Mouse (Mus musculus) neural tube, embryonic 13.5 days (tissue): Measurements from ENCODE around the gene Tas2r135. TPM values are rescaled to one million over a fixed set of nuclear protein-coding genes. Genes with fewer than 3 reads are reported as not detected.

Source experiments
- ATAC-seq: fragments of 200-750 bp; cut with Nextera tagmentation; 2 replicates; pipeline ENCODE4 v1.8.0; 2017; ENCODE audit warnings: low read depth, mild to moderate bottlenecking, moderate TSS enrichment, moderate library complexity
- H3K27ac ChIP-seq: fragments of 300-500 bp; sonication (generic); replicated peaks from 2 replicates; pipeline ENCODE4 v1.5.1; 2015; ENCODE audit warnings: moderate library complexity, mild to moderate bottlenecking, inconsistent platforms
- H3K27me3 ChIP-seq: fragments of 300-500 bp; sonication (generic); 2 replicates; pipeline ENCODE4 v1.6.1; 2015; ENCODE audit warnings: mild to moderate bottlenecking, inconsistent platforms
- H3K36me3 ChIP-seq: fragments of 300-500 bp; sonication (generic); 2 replicates; pipeline ENCODE4 v1.6.1; 2015; ENCODE audit warnings: mild to moderate bottlenecking, inconsistent platforms
- H3K4me1 ChIP-seq: fragments of 300-500 bp; sonication (generic); replicated peaks from 2 replicates; pipeline ENCODE4 v1.6.1; 2015; ENCODE audit warnings: inconsistent platforms
- H3K4me2 ChIP-seq: fragments of 300-500 bp; sonication (generic); 2 replicates; pipeline ENCODE4 v1.6.1; 2015; ENCODE audit warnings: inconsistent platforms, mild to moderate bottlenecking, moderate library complexity
- H3K4me3 ChIP-seq: fragments of 300-500 bp; sonication (generic); 2 replicates; pipeline ENCODE4 v1.5.1; 2015; ENCODE audit warnings: mild to moderate bottlenecking, inconsistent platforms
- H3K9ac ChIP-seq: fragments of 300-500 bp; sonication (generic); 2 replicates; pipeline ENCODE4 v1.6.1; 2015; ENCODE audit warnings: moderate library complexity, mild to moderate bottlenecking, inconsistent platforms
- H3K9me3 ChIP-seq: fragments of 300-500 bp; sonication (generic); 2 replicates; pipeline ENCODE4 v1.6.1; 2016; ENCODE audit warnings: inconsistent platforms
- WGBS: fragments of 180-500 bp; shearing (Covaris S2); methylation state at CpG from one replicate; pipeline ENCODE4 v1.1.7; 2015; 5-methylcytosine and 5-hydroxymethylcytosine counted together
- polyA plus RNA-seq: library from polyadenylated mRNA; unstranded; fragments of >200 nt; fragmentation: Nextera tagmentation; extraction: Ambion mirVana; gene quantifications from 2 replicates; pipeline ENCODE4 v1.2.1, GENCODE M21; 2015

Tas2r135 gene
- polyA plus RNA-seq, 1 experiment from 2014 or later: not detected

DNA sequence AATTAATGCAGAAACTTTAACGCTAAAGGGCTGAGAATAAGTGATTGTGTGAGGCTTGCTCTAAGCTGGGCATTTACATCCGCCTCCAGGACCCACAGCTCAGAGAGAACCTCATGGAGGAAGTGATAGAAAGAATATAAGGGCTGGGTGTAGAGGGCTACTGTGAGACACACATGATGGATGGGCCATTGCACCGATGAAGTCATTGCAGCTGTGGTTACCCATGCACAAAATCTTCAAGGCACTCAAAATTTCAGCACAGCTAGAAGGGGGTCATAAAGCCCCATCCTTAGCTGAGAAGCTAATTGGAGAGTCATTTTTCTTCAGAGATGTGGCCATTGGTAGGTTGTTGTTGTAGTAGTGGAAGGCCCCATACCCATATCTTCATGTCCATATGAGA lies 6.9 kb upstream of the Tas2r135 start:
- no peaks in the 10 kb centered on the region for H3K4me1 ChIP-seq
- H3K27ac ChIP-seq: no peak overlapping the region
- no peak overlapping the region for H3K4me3 ChIP-seq
- ATAC-seq: no peak
- H3K9me3 ChIP-seq: no peaks in the 10 kb centered on the region
- no peaks in the 10 kb centered on the region for H3K27me3 ChIP-seq
- WGBS: 87% methylated on average over 3 of the region's 3 CpGs
- H3K9ac ChIP-seq: no peak overlapping the region
- no peaks in the 10 kb centered on the region for H3K36me3 ChIP-seq
- H3K4me2 ChIP-seq: no peak overlapping the region

DNA sequence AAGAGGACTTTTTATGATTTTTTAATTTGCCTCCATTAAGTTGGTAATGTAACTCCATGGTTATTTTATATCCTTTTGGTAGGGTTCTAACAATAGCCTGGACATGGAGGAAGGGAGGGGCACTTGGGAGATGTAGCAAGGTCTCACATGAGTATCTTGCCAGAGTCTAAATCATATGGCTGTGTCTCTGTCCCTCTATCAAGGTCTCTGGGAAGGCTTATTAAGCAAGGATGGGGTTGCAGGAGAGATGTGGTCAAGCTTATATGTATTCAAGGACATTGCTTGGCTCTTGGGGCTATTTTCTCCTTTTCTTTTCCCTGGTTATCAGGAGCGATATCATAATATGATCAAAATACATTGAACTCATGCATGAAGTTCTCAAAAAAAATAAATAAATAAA lies 6.2 kb upstream of the Tas2r135 start:
- WGBS: 100% methylated on average over 1 of the region's 1 CpGs
- Histone ChIP-seq H3K27me3 (no peaks in the 10 kb centered on the region), H3K4me3 (no peak overlapping the region), H3K9ac (no peak overlapping the region), H3K9me3 (no peaks in the 10 kb centered on the region), H3K4me2 (no peak overlapping the region), H3K4me1 (no peaks in the 10 kb centered on the region), H3K36me3 (no peaks in the 10 kb centered on the region), H3K27ac (no peak overlapping the region)
- no peak for ATAC-seq

DNA sequence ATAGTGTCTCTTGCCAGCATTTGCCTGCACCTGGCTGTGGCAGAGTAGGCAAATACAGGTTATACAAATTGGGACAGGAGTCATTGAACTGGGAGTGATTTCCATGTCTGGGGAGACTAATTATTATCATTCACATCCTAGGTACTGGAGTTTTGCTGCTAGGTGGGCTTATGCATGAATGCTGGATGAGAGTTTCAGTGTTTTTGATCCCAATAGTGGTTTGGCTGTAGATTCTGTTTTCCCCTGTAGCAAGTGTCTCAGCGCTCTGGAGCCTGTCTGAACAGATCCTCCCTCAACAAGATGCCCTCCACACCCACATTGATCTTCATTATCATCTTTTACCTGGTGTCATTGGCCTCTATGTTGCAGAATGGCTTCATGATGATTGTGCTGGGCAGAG lies 5.3 kb upstream of the Tas2r135 start, which contains the start of gene Tas2r143:
TSS of gene Tas2r143 (plus strand) at position 301 of the 400 bp plus-strand sequence.
- Histone ChIP-seq H3K9ac (no peak within 1 kb of the TSS), H3K36me3 (no peaks in the 10 kb centered on the region), H3K4me3 (no peak within 1 kb of the TSS), H3K27me3 (no peaks in the 10 kb centered on the region), H3K27ac (no peak within 1 kb of the TSS), H3K4me2 (no peak within 1 kb of the TSS), H3K9me3 (no peaks in the 10 kb centered on the region), H3K4me1 (no peaks in the 10 kb centered on the region)
- 100% methylated on average over 1 of the region's 1 CpGs for WGBS
- no peak for ATAC-seq

DNA sequence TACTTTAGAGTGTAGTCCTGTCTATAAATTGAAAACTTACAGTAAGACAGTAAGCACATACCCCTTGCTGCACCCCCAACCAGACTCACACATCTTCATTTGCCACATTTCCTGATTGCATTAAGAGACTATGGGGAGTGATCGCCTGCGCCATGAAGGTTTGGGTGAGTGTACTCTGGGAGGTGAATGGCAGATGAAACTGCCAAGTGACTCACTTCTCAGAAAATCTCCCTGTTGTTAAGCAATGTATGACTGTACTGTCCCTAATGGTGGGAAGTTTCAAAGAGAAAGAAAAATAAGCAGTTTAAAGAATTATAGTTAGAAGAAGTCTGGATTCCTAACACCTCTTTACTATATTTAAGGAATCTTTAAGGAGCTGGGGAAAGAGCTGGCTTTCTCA lies 14.2 kb downstream of the Tas2r135 start:
- Histone ChIP-seq H3K4me2 (no peak overlapping the region), H3K27ac (no peak overlapping the region), H3K36me3 (no peaks in the 10 kb centered on the region), H3K4me3 (no peak overlapping the region), H3K9me3 (no peaks in the 10 kb centered on the region), H3K27me3 (no peaks in the 10 kb centered on the region), H3K4me1 (no peaks in the 10 kb centered on the region), H3K9ac (no peak overlapping the region)
- no peak for ATAC-seq
- WGBS: 100% methylated on average over 2 of the region's 2 CpGs

DNA sequence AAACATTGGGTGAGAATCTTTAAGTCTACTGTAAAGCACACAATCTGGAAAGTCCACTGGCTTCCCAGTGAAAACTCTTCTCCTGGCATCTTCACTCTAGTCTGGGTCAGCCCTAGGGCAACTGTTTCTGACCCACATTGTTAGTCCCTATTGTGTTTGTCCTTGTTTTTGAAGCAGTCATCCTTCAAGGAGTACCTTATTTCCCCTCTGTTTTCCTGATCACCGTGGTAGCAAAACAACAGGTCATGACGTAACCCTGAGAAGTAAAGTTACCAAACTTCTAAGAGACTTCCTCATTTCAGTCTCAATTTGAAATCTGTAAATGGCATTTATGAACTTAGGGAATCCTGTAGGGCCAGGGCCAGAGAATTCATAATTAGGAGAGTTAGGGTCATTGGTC lies 16.2 kb downstream of the Tas2r135 start:
- no peaks in the 10 kb centered on the region for H3K27me3 ChIP-seq
- 74% methylated on average over 2 of the region's 2 CpGs for WGBS
- no peak overlapping the region for H3K4me2 ChIP-seq

DNA sequence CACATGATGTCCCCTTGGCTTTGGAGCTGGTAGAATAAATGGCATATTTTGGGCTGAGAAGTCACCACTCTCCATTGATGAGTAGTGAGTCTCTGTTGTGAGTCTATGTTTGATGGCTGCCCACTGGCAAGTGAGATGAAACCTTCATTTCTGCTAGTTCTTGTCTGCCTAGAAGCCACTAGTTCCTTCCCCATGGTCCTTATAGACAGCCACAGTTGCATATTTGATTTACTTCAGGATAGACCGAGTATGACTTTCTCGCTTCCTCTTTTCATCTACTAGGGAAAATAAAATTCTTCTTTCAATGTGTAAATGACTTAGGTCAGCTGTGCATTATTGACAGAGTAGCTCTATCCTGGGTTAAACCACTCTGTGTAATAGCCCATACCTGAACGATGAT lies 19.2 kb downstream of the Tas2r135 start:
- H3K9ac ChIP-seq: no peak overlapping the region
- no peaks in the 10 kb centered on the region for H3K4me1 ChIP-seq
- no peaks in the 10 kb centered on the region for H3K36me3 ChIP-seq
- no peak overlapping the region for H3K4me2 ChIP-seq
- H3K27me3 ChIP-seq: no peaks in the 10 kb centered on the region
- H3K9me3 ChIP-seq: no peaks in the 10 kb centered on the region
- WGBS: 92% methylated on average over 3 of the region's 3 CpGs
- no peak overlapping the region for H3K27ac ChIP-seq
- ATAC-seq: no peak
- no peak overlapping the region for H3K4me3 ChIP-seq

More for the DNA sequence above, 16.2 kb downstream of the Tas2r135 start:
- no peaks in the 10 kb centered on the region for H3K9me3 ChIP-seq
- no peaks in the 10 kb centered on the region for H3K36me3 ChIP-seq
- no peak overlapping the region for H3K9ac ChIP-seq
- H3K4me1 ChIP-seq: no peaks in the 10 kb centered on the region
- H3K4me3 ChIP-seq: no peak overlapping the region
- no peak overlapping the region for H3K27ac ChIP-seq
- no peak for ATAC-seq

DNA sequence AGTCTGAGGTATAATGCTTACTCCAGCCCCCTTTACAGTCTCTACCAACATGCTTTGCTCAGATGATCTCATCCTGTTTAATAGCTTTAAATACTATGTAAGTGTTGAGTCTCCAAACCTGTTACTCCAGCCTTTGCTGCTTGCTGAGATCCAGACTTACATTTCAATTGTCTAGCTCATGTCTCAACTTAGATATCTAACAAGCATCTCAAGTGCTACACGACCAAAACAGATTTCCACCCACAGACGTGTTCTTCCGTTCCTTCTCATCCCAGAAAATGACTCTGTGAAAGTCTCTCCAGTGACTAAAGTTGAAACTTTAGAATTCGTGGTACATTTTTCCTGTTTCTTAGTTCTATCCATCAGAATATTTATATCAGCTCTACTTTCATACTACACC lies 21.1 kb downstream of the Tas2r135 start:
- H3K4me2 ChIP-seq: no peak overlapping the region
- WGBS: 91% methylated on average over 4 of the region's 4 CpGs
- no peak overlapping the region for H3K27ac ChIP-seq
- no peaks in the 10 kb centered on the region for H3K36me3 ChIP-seq
- no peak for ATAC-seq
- H3K4me3 ChIP-seq: no peak overlapping the region
- no peaks in the 10 kb centered on the region for H3K27me3 ChIP-seq
- no peaks in the 10 kb centered on the region for H3K4me1 ChIP-seq
- H3K9ac ChIP-seq: no peak overlapping the region
- no peaks in the 10 kb centered on the region for H3K9me3 ChIP-seq

DNA sequence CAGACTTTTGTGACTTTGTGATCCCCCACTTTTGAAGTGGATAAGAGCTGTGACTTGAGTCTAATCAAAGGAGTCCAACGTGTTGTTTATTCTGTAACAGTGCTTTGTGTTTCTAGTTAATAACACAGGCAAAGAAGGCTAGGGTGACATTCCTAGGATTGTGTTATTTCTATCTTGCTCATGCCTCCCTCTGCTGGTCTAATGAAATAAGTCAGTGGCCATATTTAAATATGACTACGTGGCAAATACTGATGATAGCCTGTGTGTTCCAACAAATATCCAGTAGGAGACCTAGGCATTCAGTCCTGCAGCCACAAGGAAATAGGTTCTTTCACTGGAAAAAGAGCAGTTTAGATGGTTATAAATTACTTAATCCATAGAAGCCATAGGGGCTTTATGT lies 28.3 kb downstream of the Tas2r135 start:
- 74% methylated on average over 2 of the region's 2 CpGs for WGBS
- no peak overlapping the region for H3K9ac ChIP-seq
- H3K4me1 ChIP-seq: no peaks in the 10 kb centered on the region
- no peak overlapping the region for H3K27ac ChIP-seq
- no peaks in the 10 kb centered on the region for H3K27me3 ChIP-seq
- H3K36me3 ChIP-seq: no peaks in the 10 kb centered on the region
- ATAC-seq: no peak
- H3K4me2 ChIP-seq: no peak overlapping the region
- no peaks in the 10 kb centered on the region for H3K9me3 ChIP-seq
- H3K4me3 ChIP-seq: no peak overlapping the region

DNA sequence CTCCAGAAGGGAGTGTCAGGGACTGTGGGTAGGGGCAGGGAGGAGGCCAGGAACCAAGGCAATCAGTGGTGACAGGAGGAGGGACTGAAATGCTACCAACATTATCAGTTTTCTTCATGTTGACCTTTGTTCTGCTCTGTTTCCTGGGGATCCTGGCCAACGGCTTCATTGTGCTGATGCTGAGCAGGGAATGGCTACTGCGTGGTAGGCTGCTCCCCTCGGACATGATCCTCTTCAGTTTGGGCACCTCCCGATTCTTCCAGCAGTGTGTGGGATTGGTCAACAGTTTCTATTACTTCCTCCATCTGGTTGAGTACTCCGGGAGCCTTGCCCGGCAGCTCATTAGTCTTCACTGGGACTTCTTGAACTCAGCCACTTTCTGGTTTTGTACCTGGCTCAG lies 29.2 kb downstream of the Tas2r135 start, which contains the start of gene Tas2r126:
TSS of gene Tas2r126 (plus strand) at position 90 of the 400 bp plus-strand sequence.
- Histone ChIP-seq H3K4me3 (no peak within 1 kb of the TSS), H3K9me3 (no peaks in the 10 kb centered on the region), H3K27ac (no peak within 1 kb of the TSS), H3K9ac (no peak within 1 kb of the TSS), H3K4me1 (no peaks in the 10 kb centered on the region), H3K27me3 (no peaks in the 10 kb centered on the region), H3K4me2 (no peak within 1 kb of the TSS), H3K36me3 (no peaks in the 10 kb centered on the region)
- no peak for ATAC-seq
- WGBS: 89% methylated on average over 6 of the region's 6 CpGs

DNA sequence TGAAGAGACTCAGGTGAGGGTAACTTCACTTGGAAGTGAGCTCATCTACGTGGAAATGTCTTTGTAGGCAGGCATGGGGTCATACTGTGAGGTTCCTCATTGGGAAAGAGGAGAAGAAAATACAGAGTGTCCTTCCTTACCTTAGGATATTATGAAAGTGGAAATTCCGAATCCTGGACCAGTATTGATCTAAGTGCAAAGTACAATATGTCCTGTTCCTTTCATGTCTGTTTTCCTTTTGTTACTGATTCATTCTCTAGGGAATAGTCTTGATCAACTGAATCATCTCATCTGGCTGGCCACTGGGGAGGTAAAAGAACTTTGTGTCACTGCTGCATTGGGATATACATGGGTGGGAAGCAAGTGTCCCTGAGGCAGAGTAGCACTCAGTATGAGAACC lies 30.3 kb downstream of the Tas2r135 start:
- Histone ChIP-seq H3K4me1 (no peaks in the 10 kb centered on the region), H3K9me3 (no peaks in the 10 kb centered on the region), H3K36me3 (no peaks in the 10 kb centered on the region), H3K27me3 (no peaks in the 10 kb centered on the region), H3K27ac (no peak overlapping the region), H3K4me3 (no peak overlapping the region), H3K9ac (no peak overlapping the region), H3K4me2 (no peak overlapping the region)
- 75% methylated on average over 2 of the region's 2 CpGs for WGBS
- no peak for ATAC-seq

DNA sequence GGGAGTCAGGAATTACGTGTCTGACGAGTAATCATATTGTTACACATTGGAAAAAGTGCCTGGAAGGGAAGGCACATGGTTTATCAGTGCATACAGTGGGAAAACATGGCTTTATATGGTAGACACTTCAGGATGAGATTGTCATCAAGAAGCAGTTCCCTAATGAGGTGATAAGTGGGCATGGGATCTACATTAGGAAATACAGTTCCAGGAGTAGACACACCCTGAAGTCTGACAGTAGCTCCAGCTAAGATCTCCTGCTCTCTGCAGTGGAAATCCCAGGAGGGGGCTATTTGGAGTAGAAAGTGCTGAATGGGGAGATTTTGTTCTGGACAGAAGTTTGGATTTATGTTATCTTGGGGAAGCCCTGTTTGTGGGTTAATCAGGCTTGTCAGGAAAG lies 36.2 kb downstream of the Tas2r135 start:
- WGBS: 86% methylated on average over 2 of the region's 2 CpGs

DNA sequence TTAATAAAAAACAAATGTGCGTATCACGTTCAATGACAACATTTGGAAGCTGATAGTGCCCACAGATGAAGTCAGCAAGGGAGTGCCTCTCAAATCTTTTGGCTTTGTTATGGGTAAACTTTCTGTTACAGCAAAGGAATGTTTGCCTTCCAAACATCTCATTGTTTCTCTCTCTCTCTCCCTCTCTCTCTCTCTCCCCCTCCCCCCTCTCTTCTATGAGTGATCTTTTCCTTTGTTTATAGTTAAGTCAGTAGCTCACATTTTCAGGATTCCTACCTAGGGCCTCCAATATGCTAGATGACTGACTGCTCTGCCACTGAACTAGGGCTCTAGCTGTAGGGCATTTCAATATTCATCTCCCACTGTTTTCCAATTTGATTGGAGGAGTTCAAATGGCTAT lies 39.3 kb downstream of the Tas2r135 start:
- no peaks in the 10 kb centered on the region for H3K36me3 ChIP-seq
- WGBS: 88% methylated on average over 2 of the region's 2 CpGs
- ATAC-seq: no peak

More for the DNA sequence above, 36.2 kb downstream of the Tas2r135 start:
- Histone ChIP-seq H3K27me3 (no peaks in the 10 kb centered on the region), H3K27ac (no peak overlapping the region), H3K9me3 (no peaks in the 10 kb centered on the region), H3K4me3 (no peak overlapping the region), H3K4me2 (no peak overlapping the region), H3K9ac (no peak overlapping the region), H3K36me3 (no peaks in the 10 kb centered on the region), H3K4me1 (no peaks in the 10 kb centered on the region)
- no peak for ATAC-seq

DNA sequence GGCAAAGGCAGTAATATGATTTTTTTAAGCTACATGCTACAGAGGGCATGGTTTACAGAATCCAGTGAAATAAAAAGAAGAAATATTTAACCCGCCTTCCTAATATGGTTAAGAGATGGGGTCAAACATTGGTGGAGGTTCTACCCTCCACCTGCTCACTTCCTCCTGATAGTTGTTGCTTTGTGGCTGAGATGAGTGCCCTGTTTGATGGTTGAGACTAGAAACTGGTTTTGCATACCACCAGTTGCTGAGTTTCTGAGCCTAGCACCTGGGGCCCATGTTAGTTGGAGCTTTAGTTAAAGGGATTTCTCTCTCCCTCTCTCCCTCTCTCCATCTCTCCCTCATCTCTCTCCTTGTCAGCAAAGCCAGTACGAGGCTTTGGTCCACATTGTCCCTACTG lies 42.1 kb downstream of the Tas2r135 start:
- no peak for ATAC-seq
- H3K27me3 ChIP-seq: no peaks in the 10 kb centered on the region
- 85% methylated on average over 2 of the region's 2 CpGs for WGBS
- no peak overlapping the region for H3K4me2 ChIP-seq
- no peaks in the 10 kb centered on the region for H3K9me3 ChIP-seq
- no peaks in the 10 kb centered on the region for H3K4me1 ChIP-seq
- no peaks in the 10 kb centered on the region for H3K36me3 ChIP-seq
- H3K4me3 ChIP-seq: no peak overlapping the region
- no peak overlapping the region for H3K9ac ChIP-seq
- H3K27ac ChIP-seq: no peak overlapping the region

More for the DNA sequence above, 39.3 kb downstream of the Tas2r135 start:
- no peak overlapping the region for H3K4me3 ChIP-seq
- no peaks in the 10 kb centered on the region for H3K4me1 ChIP-seq
- no peak overlapping the region for H3K4me2 ChIP-seq
- H3K27me3 ChIP-seq: no peaks in the 10 kb centered on the region
- H3K9me3 ChIP-seq: no peaks in the 10 kb centered on the region
- no peak overlapping the region for H3K9ac ChIP-seq
- H3K27ac ChIP-seq: no peak overlapping the region
